Mouse (Mus musculus) lung, embryonic 14.5 days (tissue): Measurements from ENCODE around the gene Cyfip2. TPM values are rescaled to one million over a fixed set of nuclear protein-coding genes. Genes with fewer than 3 reads are reported as not detected.
A peak's percentile ranks its signal among the peaks of the same experiment; 100 is the strongest.

Source experiments
- ATAC-seq: fragments of 200-750 bp; cut with Nextera tagmentation; 2 replicates; pipeline ENCODE4 v1.8.0; 2017; ENCODE audit warnings: mild to moderate bottlenecking, moderate TSS enrichment, moderate library complexity; ENCODE audit not compliant: insufficient read depth
- DNase-seq: peaks from one replicate; pipeline ENCODE4 v3.0.0-alpha.2; 2015
- H3K27ac ChIP-seq: fragments of 300-500 bp; sonication (generic); 2 replicates; pipeline ENCODE4 v1.5.1; 2014; ENCODE audit warnings: low read depth, mild to moderate bottlenecking, moderate library complexity
- H3K27me3 ChIP-seq: fragments of 300-500 bp; sonication (generic); 2 replicates; pipeline ENCODE4 v1.6.1; 2014; ENCODE audit warnings: low read length, control low read depth; ENCODE audit not compliant: insufficient read depth
- H3K36me3 ChIP-seq: fragments of 300-500 bp; sonication (generic); 2 replicates; pipeline ENCODE4 v1.6.1; 2014; ENCODE audit warnings: control low read depth; ENCODE audit not compliant: insufficient read depth
- H3K4me1 ChIP-seq: fragments of 300-500 bp; sonication (generic); 2 replicates; pipeline ENCODE4 v1.6.1; 2014; ENCODE audit warnings: antibody characterized with exemption, control low read depth; ENCODE audit not compliant: insufficient read depth
- H3K4me2 ChIP-seq: fragments of 300-500 bp; sonication (generic); 2 replicates; pipeline ENCODE4 v1.6.1; 2014; ENCODE audit warnings: mild to moderate bottlenecking
- H3K4me3 ChIP-seq: fragments of 300-500 bp; sonication (generic); 2 replicates; pipeline ENCODE4 v1.5.1; 2014; ENCODE audit warnings: low read depth, low read length
- H3K9ac ChIP-seq: fragments of 300-500 bp; sonication (generic); 2 replicates; pipeline ENCODE4 v1.6.1; 2014
- H3K9me3 ChIP-seq: fragments of 300-500 bp; sonication (generic); 2 replicates; pipeline ENCODE4 v1.6.1; 2016; ENCODE audit warnings: low read depth, low read length, control low read depth
- CTCF ChIP-seq: IDR thresholded peaks from 2 replicates; pipeline ENCODE4 v1.5.1; 2016; ENCODE audit warnings: antibody characterized with exemption, low read depth
- whole genome bisulfite sequencing: fragments of 180-500 bp; shearing (Covaris S2); extraction: QIAGEN DNeasy Blood & Tissue Kit; methylation state at CpG from one replicate; pipeline ENCODE4 v1.1.7; 2014; 5-methylcytosine and 5-hydroxymethylcytosine counted together
- polyA plus RNA-seq: library from polyadenylated mRNA; unstranded; fragments of >200 nt; fragmentation: Nextera tagmentation; extraction: Ambion mirVana; gene quantifications from 2 replicates; pipeline ENCODE4 v1.2.1, GENCODE M21; 2014

Cyfip2 gene
- polyA plus RNA-seq, 1 experiment from 2014 or later = 6.1 TPM

GRCm38 (mm10) chr11:46205639-46206409 is 106.8 kb downstream of the Cyfip2 start:
- H3K4me1 ChIP-seq = no peaks in the 10 kb centered on the region; the same call in 1 of the 2 replicates
- peak overlapping the region; percentile 71 for H3K27ac ChIP-seq
- H3K27me3 ChIP-seq = no peaks in the 10 kb centered on the region
- no peak overlapping the region for H3K4me2 ChIP-seq
- no peaks in the 10 kb centered on the region for H3K36me3 ChIP-seq
- peak; percentile 72 for DNase-seq
- H3K9me3 ChIP-seq = no peaks in the 10 kb centered on the region
- 24% methylated on average over 17 of the region's 17 CpGs for WGBS
- no peak for TF ChIP-seq CTCF
- no peak overlapping the region for H3K4me3 ChIP-seq
- peak; percentile 69 for ATAC-seq
- peak overlapping the region; percentile 13; the same call in 1 of the 2 replicates for H3K9ac ChIP-seq

- H3K27ac ChIP-seq = peak overlapping the region; percentile 71; the same call in 1 of the 2 replicates
These were observed 107.8 kb downstream of the Cyfip2 start for GRCm38 (mm10) chr11:46204841-46205240.

GRCm38 (mm10) chr11:46202547-46202887 is 110.1 kb downstream of the Cyfip2 start:
- H3K4me2 ChIP-seq = no peak overlapping the region
- H3K4me1 ChIP-seq = no peaks in the 10 kb centered on the region; the same call in 1 of the 2 replicates
- H3K27ac ChIP-seq = peak overlapping the region; percentile 52; the same call in 1 of the 2 replicates
- H3K9me3 ChIP-seq = no peaks in the 10 kb centered on the region
- DNase-seq (peak; percentile 41), ATAC-seq (peak; percentile 15; the same call in 1 of the 2 replicates)
- no peaks in the 10 kb centered on the region for H3K27me3 ChIP-seq
- no peak for TF ChIP-seq CTCF
- H3K36me3 ChIP-seq = no peaks in the 10 kb centered on the region
- H3K4me3 ChIP-seq = no peak overlapping the region
- H3K9ac ChIP-seq = no peak overlapping the region
- 17% methylated on average over 10 of the region's 10 CpGs for WGBS

More at GRCm38 (mm10) chr11:46204841-46205240, 107.8 kb downstream of the Cyfip2 start:
- Histone ChIP-seq H3K4me2 (no peak overlapping the region), H3K4me1 (no peaks in the 10 kb centered on the region; the same call in 1 of the 2 replicates), H3K9ac (no peak overlapping the region), H3K4me3 (no peak overlapping the region), H3K36me3 (no peaks in the 10 kb centered on the region), H3K27me3 (no peaks in the 10 kb centered on the region), H3K9me3 (no peaks in the 10 kb centered on the region)
- DNase-seq (no peak), ATAC-seq (no peak)
- 83% methylated on average over 9 of the region's 9 CpGs for WGBS
- TF ChIP-seq CTCF = no peak

- H3K4me2 ChIP-seq = 0 out of 2 replicates have a peak overlapping the region, but pooled peaks have one; percentile 4
- no peak overlapping the region for H3K9ac ChIP-seq
- no peak overlapping the region for H3K4me3 ChIP-seq
- H3K27ac ChIP-seq = peak overlapping the region; percentile 52; the same call in 1 of the 2 replicates
- no peaks in the 10 kb centered on the region for H3K9me3 ChIP-seq
- TF ChIP-seq CTCF = no peak
- no peaks in the 10 kb centered on the region; the same call in 1 of the 2 replicates for H3K4me1 ChIP-seq
- ATAC-seq = peak; percentile 11; the same call in 1 of the 2 replicates
- H3K27me3 ChIP-seq = no peaks in the 10 kb centered on the region
- DNase-seq = peak; percentile 18
- 40% methylated on average over 20 of the region's 20 CpGs for WGBS
- no peaks in the 10 kb centered on the region for H3K36me3 ChIP-seq
These were observed 110.8 kb downstream of the Cyfip2 start for GRCm38 (mm10) chr11:46201636-46202546.

GRCm38 (mm10) chr11:46200664-46201063 is 112.0 kb downstream of the Cyfip2 start:
- Histone ChIP-seq H3K9me3 (no peaks in the 10 kb centered on the region), H3K4me1 (no peaks in the 10 kb centered on the region), H3K4me3 (no peak overlapping the region), H3K27ac (no peak overlapping the region), H3K27me3 (no peaks in the 10 kb centered on the region), H3K4me2 (no peak overlapping the region), H3K9ac (no peak overlapping the region), H3K36me3 (no peaks in the 10 kb centered on the region)
- DNase-seq (no peak), ATAC-seq (no peak)
- no peak for TF ChIP-seq CTCF
- WGBS = 75% methylated on average over 11 of the region's 11 CpGs

GRCm38 (mm10) chr11:46194175-46194574 is 118.5 kb downstream of the Cyfip2 start:
- H3K4me1 ChIP-seq = 0 out of 2 replicates have a peak, but pooled peaks cover 4% of the 10 kb centered on the region
- no peak overlapping the region for H3K27ac ChIP-seq
- ATAC-seq (no peak), DNase-seq (no peak)
- TF ChIP-seq CTCF = no peak
- no peak overlapping the region for H3K9ac ChIP-seq
- H3K4me3 ChIP-seq = no peak overlapping the region
- 51% methylated on average over 4 of the region's 4 CpGs for WGBS
- H3K9me3 ChIP-seq = no peaks in the 10 kb centered on the region
- H3K4me2 ChIP-seq = no peak overlapping the region
- no peaks in the 10 kb centered on the region for H3K36me3 ChIP-seq
- H3K27me3 ChIP-seq = no peaks in the 10 kb centered on the region

- Histone ChIP-seq H3K9ac (no peak overlapping the region), H3K27me3 (no peaks in the 10 kb centered on the region), H3K4me1 (0 out of 2 replicates have a peak, but pooled peaks cover 4% of the 10 kb centered on the region), H3K4me3 (no peak overlapping the region), H3K36me3 (no peaks in the 10 kb centered on the region), H3K27ac (no peak overlapping the region), H3K4me2 (no peak overlapping the region), H3K9me3 (no peaks in the 10 kb centered on the region)
- TF ChIP-seq CTCF = no peak
- ATAC-seq = no peak
- DNase-seq = peak; percentile 38
- WGBS = 49% methylated on average over 2 of the region's 2 CpGs
These were observed 124.4 kb downstream of the Cyfip2 start for GRCm38 (mm10) chr11:46188283-46188682.
